ENCODE assay signal across 8 mouse cellular contexts in genomic region chr10:81570238-81570800, GRCm38 (mm10). TPM values are rescaled to one million over a fixed set of nuclear protein-coding genes. Genes with fewer than 3 reads are reported as not detected.
DNase-seq lines count a peak whose midpoint lies in the region; ATAC-seq and TF ChIP-seq lines count a peak whose summit lies in the region.

No protein-coding gene starts in this region.

- POLR2A ChIA-PET in Patski (lab: Charles Lee), result interaction anchor here (0.6 to 3.3 kb wide), 4 partner anchors 9 to 27 kb away, joined by 3 to 24 read pairs (median 8); partner anchors contain the start of genes Aes and Gna11

- CTCF ChIA-PET in Patski (lab: Charles Lee), result interaction anchor here (1.3 to 3.6 kb wide), 3 partner anchors 8 to 18 kb away, joined by 3 to 22 read pairs (median 8); no protein-coding TSS in a partner anchor

- peak overlapping the region; percentile 61 for H3K4me2 ChIP-seq in kidney, embryonic 14.5 days (replicated peaks; ENCODE audit: low read depth, low read length)
- peak overlapping the region; percentile 71 for H3K4me2 ChIP-seq in forebrain, postnatal 0 days (ENCODE audit: low read depth)

- peak overlapping the region; percentile 25 for H3K4me3 ChIP-seq in kidney, embryonic 14.5 days (ENCODE audit: low read length)
- peak overlapping the region; percentile 41 for H3K4me3 ChIP-seq in forebrain, postnatal 0 days (ENCODE audit: low read depth, low read length)
- peak overlapping the region; percentile 52 for H3K4me3 ChIP-seq in midbrain, embryonic 10.5 days

- 2% methylated on average over 10 of the region's 11 CpGs for WGBS in kidney, embryonic 14.5 days
- under 1% methylated on average over 9 of the region's 11 CpGs for WGBS in forebrain, postnatal 0 days
- WGBS in midbrain, embryonic 10.5 days, result under 1% methylated on average over 11 of the region's 11 CpGs

- peak overlapping the region; percentile 90 for H3K27ac ChIP-seq in kidney, embryonic 14.5 days (ENCODE audit: low read depth, low read length)
- peak overlapping the region; percentile 57 for H3K27ac ChIP-seq in forebrain, postnatal 0 days (ENCODE audit: low read depth, low read length)
- H3K27ac ChIP-seq in midbrain, embryonic 10.5 days (replicated peaks), result peak overlapping the region; percentile 79

- DNase-seq in kidney, postnatal 36 days, result no peak
- DNase-seq in Patski (ENCODE audit: low read depth, low spot score), result peak; percentile 42
- no peak for DNase-seq in forebrain, postnatal 0 days
- DNase-seq in midbrain, embryonic 10.5 days (ENCODE audit: low spot score), result no peak
- DNase-seq in cerebellum, postnatal 25 days, result no peak
- no peak for DNase-seq in left cerebral cortex, adult 8-10 months (ENCODE audit: low spot score in 2 of 2)
- DNase-seq in right cerebral cortex, adult 18-20 months, result no peak

- H3K4me1 ChIP-seq in kidney, embryonic 14.5 days (ENCODE audit: control insufficient read depth, insufficient read depth, low read length), result peaks cover 65% of the 10 kb centered on the region
- H3K4me1 ChIP-seq in forebrain, postnatal 0 days (ENCODE audit: insufficient read depth), result peaks cover 19% of the 10 kb centered on the region
- peaks cover 97% of the 10 kb centered on the region for H3K4me1 ChIP-seq in midbrain, embryonic 10.5 days

- H3K9me3 ChIP-seq in kidney, embryonic 14.5 days (ENCODE audit: control insufficient read depth, low read length), result no peaks in the 10 kb centered on the region
- H3K9me3 ChIP-seq in forebrain, postnatal 0 days (ENCODE audit: low read length), result no peaks in the 10 kb centered on the region
- no peaks in the 10 kb centered on the region for H3K9me3 ChIP-seq in midbrain, embryonic 10.5 days (replicated peaks)

- TF ChIP-seq CTCF in Patski (IDR thresholded peaks at IDR 0.05), result no peak
- TF ChIP-seq CTCF in forebrain, postnatal 0 days (IDR thresholded peaks at IDR 0.05; ENCODE audit: low read depth), result no peak

- no peaks in the 10 kb centered on the region for H3K27me3 ChIP-seq in kidney, embryonic 14.5 days (ENCODE audit: control insufficient read depth, insufficient read depth, low read length)
- H3K27me3 ChIP-seq in Patski, result no peaks in the 10 kb centered on the region
- peaks cover 6% of the 10 kb centered on the region; the same call in 1 of the 2 replicates for H3K27me3 ChIP-seq in forebrain, postnatal 0 days (ENCODE audit: insufficient read depth, low read length)
- peaks cover 81% of the 10 kb centered on the region for H3K27me3 ChIP-seq in midbrain, embryonic 10.5 days (ENCODE audit: low read depth, poor library complexity, severe bottlenecking)

- ATAC-seq in kidney, embryonic 14.5 days (ENCODE audit: low FRiP score, low TSS enrichment), result peak; percentile 5
- ATAC-seq in Patski, result peak; percentile 13
- no peak for ATAC-seq in forebrain, postnatal 0 days

- in situ Hi-C loops in Patski (cut with MboI; ENCODE audit: low pct_unique_long_range_greater_than_20kb), result no loop called here

- H3K9ac ChIP-seq in kidney, embryonic 14.5 days (ENCODE audit: low read depth, low read length), result peak overlapping the region; percentile 37
- 0 out of 2 replicates have a peak overlapping the region, but pooled peaks have one; percentile 34 for H3K9ac ChIP-seq in forebrain, postnatal 0 days

- peaks cover 14% of the 10 kb centered on the region for H3K36me3 ChIP-seq in kidney, embryonic 14.5 days (ENCODE audit: control insufficient read depth, insufficient read depth, low read length)
- peaks cover 21% of the 10 kb centered on the region for H3K36me3 ChIP-seq in forebrain, postnatal 0 days (ENCODE audit: insufficient read depth)
- H3K36me3 ChIP-seq in midbrain, embryonic 10.5 days, result peaks cover 23% of the 10 kb centered on the region

RNA-seq across cellular contexts. Expression of gene Tle2, which starts 4.0 kb away (rescaled TPM):
- 29.3 and 30.4 TPM in 2 replicates for polyA plus RNA-seq in kidney, embryonic 14.5 days (2014; fragmentation: Nextera tagmentation; extraction: Ambion mirVana)
- polyA plus RNA-seq in Patski (2021), result 46.4 TPM
- total RNA-seq in forebrain, postnatal 0 days (2014; rRNA removed), result 20.5 and 25.6 TPM in 2 replicates
- polyA plus RNA-seq in forebrain, postnatal 0 days (2015; fragmentation: Nextera tagmentation; extraction: Ambion mirVana), result 21.0 and 30.5 TPM in 2 replicates
- 9.7 and 13.5 TPM in 2 replicates for polyA plus RNA-seq in midbrain, embryonic 10.5 days (2016; fragmentation: Nextera tagmentation; extraction: Ambion mirVana)
- 10 to 100 TPM; 36.2 to 42.3 (median 39.2) TPM for total RNA-seq in left cerebral cortex, adult 8-10 months (2022)

RNA-seq across cellular contexts. Expression of gene Aes, which starts 11.0 kb away (rescaled TPM):
- polyA plus RNA-seq in kidney, embryonic 14.5 days (2014; fragmentation: Nextera tagmentation; extraction: Ambion mirVana), result 408 and 609 TPM in 2 replicates
- 1,239 TPM for polyA plus RNA-seq in Patski (2021)
- total RNA-seq in forebrain, postnatal 0 days (2014; rRNA removed), result 450 and 455 TPM in 2 replicates
- 752 and 802 TPM in 2 replicates for polyA plus RNA-seq in forebrain, postnatal 0 days (2015; fragmentation: Nextera tagmentation; extraction: Ambion mirVana)
- polyA plus RNA-seq in midbrain, embryonic 10.5 days (2016; fragmentation: Nextera tagmentation; extraction: Ambion mirVana), result 334 and 467 TPM in 2 replicates
- total RNA-seq in left cerebral cortex, adult 8-10 months (2022), result 100 to 1,000 TPM; 719 to 760 (median 743) TPM

RNA-seq across cellular contexts. Expression of gene Gna11, which starts 25.3 kb away (rescaled TPM):
- polyA plus RNA-seq in kidney, embryonic 14.5 days (2014; fragmentation: Nextera tagmentation; extraction: Ambion mirVana), result 77.7 and 89.2 TPM in 2 replicates
- polyA plus RNA-seq in Patski (2021), result 76.2 TPM
- total RNA-seq in forebrain, postnatal 0 days (2014; rRNA removed), result 110 and 114 TPM in 2 replicates
- polyA plus RNA-seq in forebrain, postnatal 0 days (2015; fragmentation: Nextera tagmentation; extraction: Ambion mirVana), result 126 and 133 TPM in 2 replicates
- polyA plus RNA-seq in midbrain, embryonic 10.5 days (2016; fragmentation: Nextera tagmentation; extraction: Ambion mirVana), result 70.7 and 73.7 TPM in 2 replicates
- 100 to 1,000 TPM in 3 of 4 experiments, 10 to 100 TPM in 1; 99.3 to 110 (median 101) TPM for total RNA-seq in left cerebral cortex, adult 8-10 months (2022)

RNA-seq across cellular contexts. Expression of gene Tle6, which starts 30.6 kb away (rescaled TPM):
- polyA plus RNA-seq in kidney, embryonic 14.5 days (2014; fragmentation: Nextera tagmentation; extraction: Ambion mirVana), result 12.6 and 15.5 TPM in 2 replicates
- 7.5 TPM for polyA plus RNA-seq in Patski (2021)
- total RNA-seq in forebrain, postnatal 0 days (2014; rRNA removed), result 8.7 and 14.1 TPM in 2 replicates
- 4.2 and 5.1 TPM in 2 replicates for polyA plus RNA-seq in forebrain, postnatal 0 days (2015; fragmentation: Nextera tagmentation; extraction: Ambion mirVana)
- polyA plus RNA-seq in midbrain, embryonic 10.5 days (2016; fragmentation: Nextera tagmentation; extraction: Ambion mirVana), result 6.0 and 8.8 TPM in 2 replicates
- 10 to 100 TPM; 10.3 to 17.2 (median 14.0) TPM for total RNA-seq in left cerebral cortex, adult 8-10 months (2022)

RNA-seq across cellular contexts. Expression of gene BC025920, which starts 35.8 kb away (rescaled TPM):
- 0.84 and 0.86 TPM in 2 replicates for polyA plus RNA-seq in kidney, embryonic 14.5 days (2014; fragmentation: Nextera tagmentation; extraction: Ambion mirVana)
- polyA plus RNA-seq in Patski (2021), result 1.1 TPM
- 3.8 and 4.7 TPM in 2 replicates for total RNA-seq in forebrain, postnatal 0 days (2014; rRNA removed)
- polyA plus RNA-seq in forebrain, postnatal 0 days (2015; fragmentation: Nextera tagmentation; extraction: Ambion mirVana), result 1.4 TPM in 2 replicates
- 1.4 and 2.0 TPM in 2 replicates for polyA plus RNA-seq in midbrain, embryonic 10.5 days (2016; fragmentation: Nextera tagmentation; extraction: Ambion mirVana)
- 1 to 10 TPM; 3.3 to 5.4 (median 3.9) TPM for total RNA-seq in left cerebral cortex, adult 8-10 months (2022)
